ENCODE assay signal across 7 mouse cellular contexts in genomic region chr17:44455681-44456600, GRCm38 (mm10).
DNase-seq lines count a peak whose midpoint lies in the region; ATAC-seq lines count a peak whose summit lies in the region.

No protein-coding gene starts in this region.

- peak; percentile 31 for DNase-seq in adrenal gland, adult 8-10 months
- DNase-seq in embryo, embryonic 10.5 days (ENCODE audit: low spot score): peak; percentile 86
- DNase-seq in gastrocnemius, postnatal 36 days: peak; percentile 35 to 56
- DNase-seq in kidney, adult 8-10 months: peak; percentile 12 to 48
- peak; percentile 79 for DNase-seq in limb, embryonic 10.5 days (ENCODE audit: low spot score)
- peak; percentile 36 to 64 for DNase-seq in spleen, postnatal 4 days (ENCODE audit: low spot score in 2 of 2)

- H3K9me3 ChIP-seq in limb, embryonic 10.5 days (replicated peaks): no peaks in the 10 kb centered on the region
- no peaks in the 10 kb centered on the region for H3K9me3 ChIP-seq in midbrain, embryonic 16.5 days (replicated peaks; ENCODE audit: control insufficient read depth, low read length, poor library complexity, severe bottlenecking)

- H3K36me3 ChIP-seq in limb, embryonic 10.5 days: no peaks in the 10 kb centered on the region
- no peaks in the 10 kb centered on the region for H3K36me3 ChIP-seq in midbrain, embryonic 16.5 days (ENCODE audit: control insufficient read depth, insufficient read depth, low read length)

- no peak overlapping the region for H3K4me3 ChIP-seq in limb, embryonic 10.5 days
- no peak overlapping the region for H3K4me3 ChIP-seq in midbrain, embryonic 16.5 days (ENCODE audit: low read depth, low read length)

- peaks cover 47% of the 10 kb centered on the region for H3K27me3 ChIP-seq in limb, embryonic 10.5 days (ENCODE audit: low read depth, poor library complexity, severe bottlenecking)
- no peaks in the 10 kb centered on the region for H3K27me3 ChIP-seq in midbrain, embryonic 16.5 days (ENCODE audit: control insufficient read depth, insufficient read depth, low read depth, low read length)

- no peaks in the 10 kb centered on the region; the same call in 1 of the 2 replicates for H3K4me1 ChIP-seq in limb, embryonic 10.5 days
- no peaks in the 10 kb centered on the region for H3K4me1 ChIP-seq in midbrain, embryonic 16.5 days (ENCODE audit: control insufficient read depth, insufficient read depth, low read length)

- WGBS in limb, embryonic 10.5 days: 39% methylated on average over 12 of the region's 12 CpGs
- 36% methylated on average over 12 of the region's 12 CpGs for WGBS in midbrain, embryonic 16.5 days

- no peak overlapping the region for H3K9ac ChIP-seq in midbrain, embryonic 16.5 days (ENCODE audit: low read depth, low read length)

- no peak overlapping the region for H3K4me2 ChIP-seq in midbrain, embryonic 16.5 days (ENCODE audit: low read length)

- ATAC-seq in midbrain, embryonic 16.5 days: peak; percentile 76

- intact Hi-C loops in gastrocnemius, postnatal 36 days (cut with DNase I): loop anchor here (5.0 kb wide), 2 partner anchors 281 to 796 kb away; no protein-coding TSS in a partner anchor

- no peak overlapping the region for H3K27ac ChIP-seq in limb, embryonic 10.5 days
- H3K27ac ChIP-seq in midbrain, embryonic 16.5 days (ENCODE audit: low read length): no peak overlapping the region

Comparison
In these comparisons a context has a peak if more than half of its experiments do, and no peak if none do; other contexts are left out.
1. DNase-seq: peak in every context shown above with its lines; median percentile 86 in embryo, embryonic 10.5 days; 79 in limb, embryonic 10.5 days; 50 in spleen, postnatal 4 days; 46 in gastrocnemius, postnatal 36 days; 31 in adrenal gland, adult 8-10 months; 30 in kidney, adult 8-10 months.